Comparison of ENCODE assay signal across 8 mouse cellular contexts in genomic region chr9:121286325-121286901, GRCm38 (mm10). TPM values are rescaled to one million over a fixed set of nuclear protein-coding genes. Genes with fewer than 3 reads are reported as not detected.
DNase-seq lines count a peak whose midpoint lies in the region; ATAC-seq lines count a peak whose summit lies in the region.

No protein-coding gene starts in this region.

- H3K36me3 ChIP-seq in neural tube, embryonic 11.5 days (ENCODE audit: control insufficient read depth, insufficient read depth, low read length): peaks cover 2% of the 10 kb centered on the region; the same call in 1 of the 2 replicates
- no peaks in the 10 kb centered on the region for H3K36me3 ChIP-seq in forebrain, embryonic 14.5 days (ENCODE audit: control insufficient read depth, insufficient read depth, low read length)
- H3K36me3 ChIP-seq in liver, embryonic 12.5 days: peaks cover 3% of the 10 kb centered on the region; the same call in 1 of the 2 replicates
- H3K36me3 ChIP-seq in stomach, embryonic 16.5 days (ENCODE audit: control insufficient read depth, insufficient read depth, low read length): no peaks in the 10 kb centered on the region

- peak overlapping the region; percentile 47 for H3K4me2 ChIP-seq in neural tube, embryonic 11.5 days (ENCODE audit: low read depth)
- peak overlapping the region; percentile 65 for H3K4me2 ChIP-seq in forebrain, embryonic 14.5 days (ENCODE audit: low read length)
- H3K4me2 ChIP-seq in liver, embryonic 12.5 days: peak overlapping the region; percentile 77
- H3K4me2 ChIP-seq in stomach, embryonic 16.5 days (ENCODE audit: low read depth, low read length): peak overlapping the region; percentile 64

- H3K4me1 ChIP-seq in neural tube, embryonic 11.5 days (ENCODE audit: control insufficient read depth, insufficient read depth, low read length): peaks cover 5% of the 10 kb centered on the region; the same call in 1 of the 2 replicates
- H3K4me1 ChIP-seq in forebrain, embryonic 14.5 days (ENCODE audit: control insufficient read depth, insufficient read depth, low read length): no peaks in the 10 kb centered on the region
- H3K4me1 ChIP-seq in liver, embryonic 12.5 days: peaks cover 22% of the 10 kb centered on the region
- H3K4me1 ChIP-seq in stomach, embryonic 16.5 days (ENCODE audit: control insufficient read depth, insufficient read depth, low read length): no peaks in the 10 kb centered on the region

- peak overlapping the region; percentile 43 for H3K4me3 ChIP-seq in neural tube, embryonic 11.5 days (ENCODE audit: low read depth, low read length)
- H3K4me3 ChIP-seq in forebrain, embryonic 14.5 days (ENCODE audit: low read depth, low read length): peak overlapping the region; percentile 43
- peak overlapping the region; percentile 60 for H3K4me3 ChIP-seq in liver, embryonic 12.5 days
- H3K4me3 ChIP-seq in stomach, embryonic 16.5 days (replicated peaks; ENCODE audit: low read length): peak overlapping the region; percentile 55

- no peaks in the 10 kb centered on the region for H3K9me3 ChIP-seq in neural tube, embryonic 11.5 days (ENCODE audit: control insufficient read depth, low read length)
- H3K9me3 ChIP-seq in forebrain, embryonic 14.5 days (replicated peaks; ENCODE audit: control insufficient read depth, low read length): no peaks in the 10 kb centered on the region; the same call in 1 of the 2 replicates
- peaks cover 11% of the 10 kb centered on the region; the same call in 1 of the 2 replicates for H3K9me3 ChIP-seq in liver, embryonic 12.5 days (replicated peaks)
- H3K9me3 ChIP-seq in stomach, embryonic 16.5 days (replicated peaks; ENCODE audit: control insufficient read depth, low read length): peaks cover 5% of the 10 kb centered on the region; the same call in 1 of the 2 replicates

- ATAC-seq in neural tube, embryonic 11.5 days (ENCODE audit: insufficient read depth, low FRiP score, low TSS enrichment): no peak
- peak; percentile 35; the same call in 1 of the 2 replicates for ATAC-seq in forebrain, embryonic 14.5 days
- ATAC-seq in liver, embryonic 12.5 days: peak; percentile 82
- ATAC-seq in stomach, embryonic 16.5 days (ENCODE audit: insufficient read depth, low FRiP score): no peak
- no peak for ATAC-seq in activated CD4-positive, CD25-positive, alpha-beta regulatory T cell, adult 4 months

- no peak overlapping the region for H3K27ac ChIP-seq in neural tube, embryonic 11.5 days (ENCODE audit: low read depth, low read length)
- H3K27ac ChIP-seq in forebrain, embryonic 14.5 days (ENCODE audit: low read depth, low read length): no peak overlapping the region
- H3K27ac ChIP-seq in liver, embryonic 12.5 days: peak overlapping the region; percentile 77
- no peak overlapping the region for H3K27ac ChIP-seq in stomach, embryonic 16.5 days (ENCODE audit: low read length)

- no peak for DNase-seq in neural tube, embryonic 11.5 days (ENCODE audit: low spot score)
- DNase-seq in neural tube, embryonic 10.5 days (ENCODE audit: extremely low spot score, low spot score): no peak
- no peak for DNase-seq in forebrain, embryonic 14.5 days (ENCODE audit: low spot score)
- no peak for DNase-seq in thymus, postnatal 4 days
- DNase-seq in right cerebral cortex, postnatal 25 days: no peak

- H3K9ac ChIP-seq in neural tube, embryonic 11.5 days (ENCODE audit: low read length): peak overlapping the region; percentile 24; the same call in 1 of the 2 replicates
- H3K9ac ChIP-seq in forebrain, embryonic 14.5 days (ENCODE audit: low read length): peak overlapping the region; percentile 21
- H3K9ac ChIP-seq in liver, embryonic 12.5 days: peak overlapping the region; percentile 70
- peak overlapping the region; percentile 67; the same call in 1 of the 2 replicates for H3K9ac ChIP-seq in stomach, embryonic 16.5 days (ENCODE audit: low read length)

- H3K27me3 ChIP-seq in neural tube, embryonic 11.5 days (ENCODE audit: control insufficient read depth, insufficient read depth, low read length): no peaks in the 10 kb centered on the region
- H3K27me3 ChIP-seq in forebrain, embryonic 14.5 days (replicated peaks; ENCODE audit: control insufficient read depth, insufficient read depth, low read length): no peaks in the 10 kb centered on the region
- no peaks in the 10 kb centered on the region for H3K27me3 ChIP-seq in liver, embryonic 12.5 days (replicated peaks)
- H3K27me3 ChIP-seq in stomach, embryonic 16.5 days (ENCODE audit: control insufficient read depth, insufficient read depth, low read length): no peaks in the 10 kb centered on the region

- WGBS in neural tube, embryonic 11.5 days: 90% methylated on average over 3 of the region's 3 CpGs
- 82% methylated on average over 3 of the region's 3 CpGs for WGBS in forebrain, embryonic 14.5 days
- WGBS in liver, embryonic 12.5 days (ENCODE audit: insufficient replicate concordance): 30% methylated on average over 3 of the region's 3 CpGs
- 72% methylated on average over 3 of the region's 3 CpGs for WGBS in stomach, embryonic 16.5 days

RNA-seq across cellular contexts. Expression of gene Ulk4, which starts 9.4 kb away (rescaled TPM):
- polyA plus RNA-seq in neural tube, embryonic 11.5 days (2014; fragmentation: Nextera tagmentation; extraction: Ambion mirVana): 133 and 153 TPM in 2 replicates
- 105 and 131 TPM in 2 replicates for polyA plus RNA-seq in forebrain, embryonic 14.5 days (2014; fragmentation: Nextera tagmentation; extraction: Ambion mirVana)
- polyA plus RNA-seq in liver, embryonic 12.5 days (2016; fragmentation: Nextera tagmentation; extraction: Ambion mirVana): 50.8 and 52.6 TPM in 2 replicates
- 124 and 156 TPM in 2 replicates for polyA plus RNA-seq in stomach, embryonic 16.5 days (2015; fragmentation: Nextera tagmentation; extraction: Ambion mirVana)
- polyA plus RNA-seq in activated CD4-positive, CD25-positive, alpha-beta regulatory T cell, adult 4 months (2017; shearing (Covaris generic)): 1 to 10 TPM in 1 of 2 experiments, under 1 TPM in 1; 0.25 to 2.8 TPM

RNA-seq across cellular contexts. Expression of gene Trak1, which starts 10.9 kb away (rescaled TPM):
- 26.4 and 29.8 TPM in 2 replicates for polyA plus RNA-seq in neural tube, embryonic 11.5 days (2014; fragmentation: Nextera tagmentation; extraction: Ambion mirVana)
- polyA plus RNA-seq in forebrain, embryonic 14.5 days (2014; fragmentation: Nextera tagmentation; extraction: Ambion mirVana): 40.3 and 58.5 TPM in 2 replicates
- 10.3 and 11.0 TPM in 2 replicates for polyA plus RNA-seq in liver, embryonic 12.5 days (2016; fragmentation: Nextera tagmentation; extraction: Ambion mirVana)
- 24.1 and 25.1 TPM in 2 replicates for polyA plus RNA-seq in stomach, embryonic 16.5 days (2015; fragmentation: Nextera tagmentation; extraction: Ambion mirVana)
- polyA plus RNA-seq in activated CD4-positive, CD25-positive, alpha-beta regulatory T cell, adult 4 months (2017; shearing (Covaris generic)): 10 to 100 TPM in 1 of 2 experiments, 1 to 10 TPM in 1; 9.4 to 11.2 TPM

Comparison
In these comparisons a context has a peak if more than half of its experiments do, and no peak if none do; other contexts are left out.
1. ATAC-seq: peak in forebrain, embryonic 14.5 days (single experiment) and liver, embryonic 12.5 days (single experiment); none in neural tube, embryonic 11.5 days (single experiment), stomach, embryonic 16.5 days (single experiment) and activated CD4-positive, CD25-positive, alpha-beta regulatory T cell, adult 4 months (single experiment).
2. RNA of gene Ulk4, which starts 9.4 kb away (polyA plus RNA-seq): 133 to 153 TPM in neural tube, embryonic 11.5 days, 105 to 131 TPM in forebrain, embryonic 14.5 days, 124 to 156 TPM in stomach, embryonic 16.5 days and 50.8 to 52.6 TPM in liver, embryonic 12.5 days; 0.25 to 2.8 TPM in activated CD4-positive, CD25-positive, alpha-beta regulatory T cell, adult 4 months; every median in the first group is over 10 times any median in the second.
3. Peak in every context shown above with its lines, with median percentiles within 50 percentile points of each other: H3K4me2 ChIP-seq, H3K4me3 ChIP-seq and H3K9ac ChIP-seq.